Mouse (Mus musculus) heart, embryonic 12.5 days (tissue): ENCODE results near the gene Edn1. TPM values are rescaled to one million over a fixed set of nuclear protein-coding genes. Genes with fewer than 3 reads are reported as not detected.

Experiments used
- ATAC-seq: fragments of 200-750 bp; cut with Nextera tagmentation; 2 replicates; pipeline ENCODE4 v1.8.0; 2017; ENCODE audit warnings: moderate TSS enrichment, moderate library complexity; ENCODE audit not compliant: insufficient number of reproducible peaks, low FRiP score
- H3K27ac ChIP-seq: fragments of 300-500 bp; sonication (generic); 2 replicates; pipeline ENCODE4 v1.5.1; 2016; ENCODE audit warnings: mild to moderate bottlenecking, moderate library complexity; ENCODE audit not compliant: poor library complexity, severe bottlenecking
- H3K27me3 ChIP-seq: fragments of 300-500 bp; sonication (generic); replicated peaks from 2 replicates; pipeline ENCODE4 v1.6.1; 2016; ENCODE audit warnings: mild to moderate bottlenecking, moderate library complexity
- H3K36me3 ChIP-seq: fragments of 300-500 bp; sonication (generic); 2 replicates; pipeline ENCODE4 v1.6.1; 2016; ENCODE audit warnings: mild to moderate bottlenecking, moderate library complexity
- H3K4me1 ChIP-seq: fragments of 300-500 bp; sonication (generic); replicated peaks from 2 replicates; pipeline ENCODE4 v1.6.1; 2016; ENCODE audit warnings: mild to moderate bottlenecking
- H3K4me2 ChIP-seq: fragments of 300-500 bp; sonication (generic); 2 replicates; pipeline ENCODE4 v1.6.1; 2016; ENCODE audit warnings: mild to moderate bottlenecking, moderate library complexity
- H3K4me3 ChIP-seq: fragments of 300-500 bp; sonication (generic); 2 replicates; pipeline ENCODE4 v1.5.1; 2016; ENCODE audit warnings: mild to moderate bottlenecking
- H3K9ac ChIP-seq: fragments of 300-500 bp; sonication (generic); 2 replicates; pipeline ENCODE4 v1.6.1; 2016; ENCODE audit warnings: mild to moderate bottlenecking, moderate library complexity
- H3K9me3 ChIP-seq: fragments of 300-500 bp; sonication (generic); replicated peaks from 2 replicates; pipeline ENCODE4 v1.6.1; 2016; ENCODE audit warnings: mild to moderate bottlenecking, moderate library complexity
- WGBS: fragments of 180-500 bp; shearing (Covaris S2); methylation state at CpG from one replicate; pipeline ENCODE4 v1.1.7; 2016; 5-methylcytosine and 5-hydroxymethylcytosine counted together
- polyA plus RNA-seq: library from polyadenylated mRNA; unstranded; fragments of >200 nt; fragmentation: Nextera tagmentation; extraction: Ambion mirVana; gene quantifications from 2 replicates; pipeline ENCODE4 v1.2.1, GENCODE M21; 2016

Gene Edn1
- polyA plus RNA-seq: 9.1 and 9.6 TPM in 2 replicates

- ATAC-seq: peak; percentile 79
These were observed at the start of gene Edn1 for GRCm38 (mm10) chr13:42301161-42301721. Gene Edn1, plus strand, starts transcription at chr13:42301476.

GRCm38 (mm10) chr13:42253821-42254220 is 47.5 kb upstream of the Edn1 start:
- WGBS: 68% methylated on average over 5 of the region's 5 CpGs
- Histone ChIP-seq H3K9ac (no peak overlapping the region), H3K4me2 (no peak overlapping the region), H3K9me3 (peaks cover 3% of the 10 kb centered on the region; the same call in 1 of the 2 replicates), H3K27me3 (no peaks in the 10 kb centered on the region), H3K36me3 (no peaks in the 10 kb centered on the region), H3K27ac (no peak overlapping the region), H3K4me1 (peaks cover 6% of the 10 kb centered on the region), H3K4me3 (no peak overlapping the region)
- ATAC-seq: no peak

More at GRCm38 (mm10) chr13:42301161-42301721, at the start of gene Edn1:
- WGBS: under 1% methylated on average over 26 of the region's 26 CpGs
- Histone ChIP-seq H3K4me2 (peak within 1 kb of the TSS; percentile 72), H3K27ac (peak within 1 kb of the TSS; percentile 80), H3K27me3 (no peaks in the 10 kb centered on the region), H3K36me3 (peaks cover 16% of the 10 kb centered on the region), H3K4me1 (peaks cover 45% of the 10 kb centered on the region), H3K4me3 (peak within 1 kb of the TSS; percentile 51), H3K9ac (peak within 1 kb of the TSS; percentile 68), H3K9me3 (no peaks in the 10 kb centered on the region)

GRCm38 (mm10) chr13:42255105-42255504 is 46.2 kb upstream of the Edn1 start:
- Histone ChIP-seq H3K4me3 (no peak overlapping the region), H3K4me2 (no peak overlapping the region), H3K27ac (no peak overlapping the region), H3K9me3 (peaks cover 3% of the 10 kb centered on the region; the same call in 1 of the 2 replicates), H3K4me1 (peaks cover 10% of the 10 kb centered on the region), H3K27me3 (no peaks in the 10 kb centered on the region), H3K36me3 (no peaks in the 10 kb centered on the region), H3K9ac (no peak overlapping the region)
- no peak for ATAC-seq
- WGBS: 65% methylated on average over 1 of the region's 1 CpGs

- Histone ChIP-seq H3K9ac (no peak overlapping the region), H3K4me1 (peaks cover 10% of the 10 kb centered on the region), H3K27ac (peak overlapping the region; percentile 89), H3K9me3 (peaks cover 6% of the 10 kb centered on the region; the same call in 1 of the 2 replicates), H3K4me2 (no peak overlapping the region), H3K4me3 (no peak overlapping the region), H3K36me3 (no peaks in the 10 kb centered on the region), H3K27me3 (no peaks in the 10 kb centered on the region)
- WGBS: 13% methylated on average over 5 of the region's 5 CpGs
- ATAC-seq: peak; percentile 84
These were observed 42.9 kb upstream of the Edn1 start for GRCm38 (mm10) chr13:42258422-42258821.

GRCm38 (mm10) chr13:42260667-42261066 is 40.6 kb upstream of the Edn1 start:
- Histone ChIP-seq H3K9me3 (0 out of 2 replicates have a peak, but pooled peaks cover 2% of the 10 kb centered on the region), H3K27ac (no peak overlapping the region), H3K4me3 (no peak overlapping the region), H3K27me3 (no peaks in the 10 kb centered on the region), H3K4me1 (peaks cover 10% of the 10 kb centered on the region), H3K4me2 (no peak overlapping the region), H3K9ac (no peak overlapping the region), H3K36me3 (no peaks in the 10 kb centered on the region)
- no peak for ATAC-seq
- 84% methylated on average over 6 of the region's 6 CpGs for WGBS

- Histone ChIP-seq H3K9ac (no peak overlapping the region), H3K4me2 (no peak overlapping the region), H3K27ac (no peak overlapping the region), H3K9me3 (no peaks in the 10 kb centered on the region), H3K36me3 (no peaks in the 10 kb centered on the region), H3K4me1 (no peaks in the 10 kb centered on the region), H3K4me3 (no peak overlapping the region), H3K27me3 (no peaks in the 10 kb centered on the region)
- WGBS: 87% methylated on average over 9 of the region's 9 CpGs
- ATAC-seq: no peak
These were observed 31.2 kb upstream of the Edn1 start for GRCm38 (mm10) chr13:42270051-42270450.

GRCm38 (mm10) chr13:42276774-42277454 is 24.4 kb upstream of the Edn1 start:
- Histone ChIP-seq H3K4me3 (no peak overlapping the region), H3K27ac (no peak overlapping the region), H3K27me3 (no peaks in the 10 kb centered on the region), H3K4me2 (no peak overlapping the region), H3K9ac (no peak overlapping the region), H3K36me3 (no peaks in the 10 kb centered on the region), H3K4me1 (peaks cover 14% of the 10 kb centered on the region; the same call in 1 of the 2 replicates), H3K9me3 (no peaks in the 10 kb centered on the region)
- WGBS: 56% methylated on average over 9 of the region's 9 CpGs
- ATAC-seq: no peak

- Histone ChIP-seq H3K27ac (no peak overlapping the region), H3K4me3 (no peak overlapping the region), H3K9ac (no peak overlapping the region), H3K4me2 (no peak overlapping the region), H3K4me1 (peaks cover 14% of the 10 kb centered on the region; the same call in 1 of the 2 replicates), H3K9me3 (no peaks in the 10 kb centered on the region), H3K27me3 (no peaks in the 10 kb centered on the region), H3K36me3 (no peaks in the 10 kb centered on the region)
- WGBS: 87% methylated on average over 2 of the region's 2 CpGs
- no peak for ATAC-seq
These were observed 23.5 kb upstream of the Edn1 start for GRCm38 (mm10) chr13:42277751-42278150.

- Histone ChIP-seq H3K9me3 (no peaks in the 10 kb centered on the region), H3K27me3 (no peaks in the 10 kb centered on the region), H3K27ac (no peak overlapping the region), H3K36me3 (no peaks in the 10 kb centered on the region), H3K4me2 (no peak overlapping the region), H3K4me3 (no peak overlapping the region), H3K9ac (no peak overlapping the region), H3K4me1 (peaks cover 11% of the 10 kb centered on the region; the same call in 1 of the 2 replicates)
- ATAC-seq: no peak
- 51% methylated on average over 3 of the region's 3 CpGs for WGBS
These were observed 15.4 kb upstream of the Edn1 start for GRCm38 (mm10) chr13:42285896-42286295.

- Histone ChIP-seq H3K4me2 (no peak overlapping the region), H3K4me3 (no peak overlapping the region), H3K9ac (no peak overlapping the region), H3K36me3 (no peaks in the 10 kb centered on the region), H3K27ac (no peak overlapping the region), H3K4me1 (peaks cover 12% of the 10 kb centered on the region; the same call in 1 of the 2 replicates), H3K27me3 (no peaks in the 10 kb centered on the region), H3K9me3 (no peaks in the 10 kb centered on the region)
- WGBS: 74% methylated on average over 4 of the region's 4 CpGs
- no peak for ATAC-seq
These were observed 14.5 kb upstream of the Edn1 start for GRCm38 (mm10) chr13:42286768-42287167.

GRCm38 (mm10) chr13:42292593-42292992 is 8.7 kb upstream of the Edn1 start:
- Histone ChIP-seq H3K4me3 (no peak overlapping the region), H3K9me3 (no peaks in the 10 kb centered on the region), H3K9ac (no peak overlapping the region), H3K27ac (peak overlapping the region; percentile 53), H3K4me2 (peak overlapping the region; percentile 32), H3K4me1 (peaks cover 20% of the 10 kb centered on the region), H3K36me3 (no peaks in the 10 kb centered on the region), H3K27me3 (no peaks in the 10 kb centered on the region)
- 55% methylated on average over 5 of the region's 5 CpGs for WGBS
- no peak for ATAC-seq
